Mouse (Mus musculus): Measurements from ENCODE around the gene Ddx23. TPM values are rescaled to one million over a fixed set of nuclear protein-coding genes. Genes with fewer than 3 reads are reported as not detected.

The Ddx23 gene
- polyA plus RNA-seq, 1 experiment: 140 TPM

DNA sequence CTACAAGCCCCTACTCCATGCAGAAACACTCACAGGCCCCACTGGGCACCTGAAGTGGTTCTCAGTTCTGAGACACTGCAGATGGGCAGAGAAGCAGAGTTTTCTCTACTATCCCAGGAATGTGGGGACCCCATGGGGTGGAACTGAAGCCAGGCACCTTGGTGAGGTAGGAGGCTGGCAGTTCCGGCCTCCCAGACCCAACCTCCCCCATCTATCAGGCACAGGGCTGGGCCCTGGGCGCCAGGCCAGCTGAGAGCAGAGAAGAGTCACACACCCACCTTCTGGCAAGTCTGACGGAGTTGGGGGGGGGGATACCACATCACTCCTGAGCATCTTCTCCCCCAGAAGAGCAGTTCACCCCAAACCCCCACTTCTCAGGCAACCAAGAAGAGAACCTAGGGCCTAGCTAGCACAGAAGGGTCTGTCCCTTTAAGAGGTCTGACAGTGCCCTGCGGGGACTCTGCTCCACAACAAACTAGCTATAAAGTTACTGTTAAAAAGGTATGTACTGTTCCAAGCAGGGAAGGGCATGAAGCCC, 59.7 kb downstream of the Ddx23 start:
- Histone ChIP-seq H3K36me3 (ENCODE audit: control insufficient read depth, insufficient read depth) (peaks cover 56% of the 10 kb centered on the region), H3ac (ENCODE audit: control insufficient read depth, insufficient read length, low read depth) (no peak overlapping the region), H3K27me3 (ENCODE audit: control insufficient read depth, insufficient read depth, insufficient read length) (no peaks in the 10 kb centered on the region), H3K79me3 (ENCODE audit: low read depth) (peaks cover 30% of the 10 kb centered on the region), H3K4me3 (ENCODE audit: insufficient read depth, poor library complexity, severe bottlenecking) (no peak overlapping the region), H3K79me2 (ENCODE audit: control insufficient read depth, insufficient read depth) (peaks cover 79% of the 10 kb centered on the region)
- no peak for TF ChIP-seq CEBPB (IDR thresholded peaks at IDR 0.05; ENCODE audit: low read depth)
- no peak for TF ChIP-seq MAX (IDR thresholded peaks at IDR 0.05)
- no peak for TF ChIP-seq MYOG (IDR thresholded peaks at IDR 0.05; ENCODE audit: control insufficient read depth, extremely low read depth, insufficient read length)
- no peak for TF ChIP-seq CTCF (IDR thresholded peaks at IDR 0.05; ENCODE audit: control insufficient read depth, insufficient read depth, insufficient read length)
- TF ChIP-seq MYOD1 (IDR thresholded peaks at IDR 0.05; ENCODE audit: control insufficient read depth, insufficient read length, low read depth): no peak
- no peak for TF ChIP-seq USF1 (IDR thresholded peaks at IDR 0.05; ENCODE audit: low read depth)
- no peak for TF ChIP-seq FOSL1 (IDR thresholded peaks at IDR 0.05; ENCODE audit: insufficient read depth, low read length, poor library complexity, severe bottlenecking)

GRCm38 (mm10) chr15:98602191-98602881, 60.4 kb downstream of the Ddx23 start:
- H3K4me3 ChIP-seq (ENCODE audit: insufficient read depth, poor library complexity, severe bottlenecking): no peak overlapping the region
- H3K36me3 ChIP-seq (ENCODE audit: control insufficient read depth, insufficient read depth): peaks cover 62% of the 10 kb centered on the region

GRCm38 (mm10) chr15:98601832-98602190, 60.9 kb downstream of the Ddx23 start:
- no peak overlapping the region for H3K4me3 ChIP-seq (ENCODE audit: insufficient read depth, poor library complexity, severe bottlenecking)
- peaks cover 67% of the 10 kb centered on the region for H3K79me2 ChIP-seq (ENCODE audit: control insufficient read depth, insufficient read depth)
- H3K27me3 ChIP-seq (ENCODE audit: control insufficient read depth, insufficient read depth, insufficient read length): no peaks in the 10 kb centered on the region
- no peak overlapping the region for H3ac ChIP-seq (ENCODE audit: control insufficient read depth, insufficient read length, low read depth)
- H3K79me3 ChIP-seq (ENCODE audit: low read depth): peaks cover 24% of the 10 kb centered on the region
- peaks cover 67% of the 10 kb centered on the region for H3K36me3 ChIP-seq (ENCODE audit: control insufficient read depth, insufficient read depth)
- TF ChIP-seq FOSL1 (IDR thresholded peaks at IDR 0.05; ENCODE audit: insufficient read depth, low read length, poor library complexity, severe bottlenecking) (no peak), USF1 (IDR thresholded peaks at IDR 0.05; ENCODE audit: low read depth) (no peak), CTCF (IDR thresholded peaks at IDR 0.05; ENCODE audit: control insufficient read depth, insufficient read depth, insufficient read length) (no peak), CEBPB (IDR thresholded peaks at IDR 0.05; ENCODE audit: low read depth) (no peak), MYOG (IDR thresholded peaks at IDR 0.05; ENCODE audit: control insufficient read depth, extremely low read depth, insufficient read length) (no peak), MYOD1 (IDR thresholded peaks at IDR 0.05; ENCODE audit: control insufficient read depth, insufficient read length, low read depth) (no peak), MAX (IDR thresholded peaks at IDR 0.05) (no peak)

More at GRCm38 (mm10) chr15:98602191-98602881, 60.4 kb downstream of the Ddx23 start:
- peaks cover 72% of the 10 kb centered on the region for H3K79me2 ChIP-seq (ENCODE audit: control insufficient read depth, insufficient read depth)
- H3K27me3 ChIP-seq (ENCODE audit: control insufficient read depth, insufficient read depth, insufficient read length): no peaks in the 10 kb centered on the region
- H3ac ChIP-seq (ENCODE audit: control insufficient read depth, insufficient read length, low read depth): no peak overlapping the region
- H3K79me3 ChIP-seq (ENCODE audit: low read depth): peaks cover 29% of the 10 kb centered on the region
- no peak for TF ChIP-seq CEBPB (IDR thresholded peaks at IDR 0.05; ENCODE audit: low read depth)
- no peak for TF ChIP-seq MAX (IDR thresholded peaks at IDR 0.05)
- no peak for TF ChIP-seq MYOD1 (IDR thresholded peaks at IDR 0.05; ENCODE audit: control insufficient read depth, insufficient read length, low read depth)
- no peak for TF ChIP-seq USF1 (IDR thresholded peaks at IDR 0.05; ENCODE audit: low read depth)
- TF ChIP-seq MYOG (IDR thresholded peaks at IDR 0.05; ENCODE audit: control insufficient read depth, extremely low read depth, insufficient read length): no peak
- no peak for TF ChIP-seq CTCF (IDR thresholded peaks at IDR 0.05; ENCODE audit: control insufficient read depth, insufficient read depth, insufficient read length)
- no peak for TF ChIP-seq FOSL1 (IDR thresholded peaks at IDR 0.05; ENCODE audit: insufficient read depth, low read length, poor library complexity, severe bottlenecking)

GRCm38 (mm10) chr15:98600036-98600709, 62.5 kb downstream of the Ddx23 start:
- Histone ChIP-seq H3K27me3 (ENCODE audit: control insufficient read depth, insufficient read depth, insufficient read length) (no peaks in the 10 kb centered on the region), H3K4me3 (ENCODE audit: insufficient read depth, poor library complexity, severe bottlenecking) (no peak overlapping the region), H3ac (ENCODE audit: control insufficient read depth, insufficient read length, low read depth) (no peak overlapping the region), H3K79me3 (ENCODE audit: low read depth) (peaks cover 10% of the 10 kb centered on the region), H3K79me2 (ENCODE audit: control insufficient read depth, insufficient read depth) (peaks cover 51% of the 10 kb centered on the region), H3K36me3 (ENCODE audit: control insufficient read depth, insufficient read depth) (peaks cover 68% of the 10 kb centered on the region)
- TF ChIP-seq MAX (IDR thresholded peaks at IDR 0.05) (no peak), USF1 (IDR thresholded peaks at IDR 0.05; ENCODE audit: low read depth) (no peak), CTCF (IDR thresholded peaks at IDR 0.05; ENCODE audit: control insufficient read depth, insufficient read depth, insufficient read length) (no peak), MYOD1 (IDR thresholded peaks at IDR 0.05; ENCODE audit: control insufficient read depth, insufficient read length, low read depth) (no peak), FOSL1 (IDR thresholded peaks at IDR 0.05; ENCODE audit: insufficient read depth, low read length, poor library complexity, severe bottlenecking) (no peak), CEBPB (IDR thresholded peaks at IDR 0.05; ENCODE audit: low read depth) (no peak), MYOG (IDR thresholded peaks at IDR 0.05; ENCODE audit: control insufficient read depth, extremely low read depth, insufficient read length) (no peak)

GRCm38 (mm10) chr15:98596609-98597008, 66.1 kb downstream of the Ddx23 start:
- TF ChIP-seq MYOD1 (IDR thresholded peaks at IDR 0.05; ENCODE audit: control insufficient read depth, insufficient read length, low read depth) (no peak), CEBPB (IDR thresholded peaks at IDR 0.05; ENCODE audit: low read depth) (no peak)
- peaks cover 22% of the 10 kb centered on the region for H3K79me2 ChIP-seq (ENCODE audit: control insufficient read depth, insufficient read depth)
- no peak overlapping the region for H3ac ChIP-seq (ENCODE audit: control insufficient read depth, insufficient read length, low read depth)
- no peaks in the 10 kb centered on the region for H3K27me3 ChIP-seq (ENCODE audit: control insufficient read depth, insufficient read depth, insufficient read length)
- no peak overlapping the region for H3K4me3 ChIP-seq (ENCODE audit: insufficient read depth, poor library complexity, severe bottlenecking)
- peaks cover 4% of the 10 kb centered on the region for H3K79me3 ChIP-seq (ENCODE audit: low read depth)
- H3K36me3 ChIP-seq (ENCODE audit: control insufficient read depth, insufficient read depth): peaks cover 74% of the 10 kb centered on the region

Other genes starting within 250 kb of the Ddx23 start
- not detected for gene Olfr282, start 231.7 kb downstream of the Ddx23 start, polyA plus RNA-seq (2012; fragmentation: generic; extraction: Trizol)
- gene Olfr281, start 210.3 kb downstream of the Ddx23 start, polyA plus RNA-seq (2012; fragmentation: generic; extraction: Trizol): not detected
- gene OR5BS1P, start 193.0 kb downstream of the Ddx23 start, polyA plus RNA-seq (2012; fragmentation: generic; extraction: Trizol): not detected
- gene Lalba, start 180.2 kb downstream of the Ddx23 start, polyA plus RNA-seq (2012; fragmentation: generic; extraction: Trizol): not detected
- not detected for gene Olfr279, start 170.5 kb downstream of the Ddx23 start, polyA plus RNA-seq (2012; fragmentation: generic; extraction: Trizol)
- 178 TPM for gene Kansl2, start 128.6 kb downstream of the Ddx23 start, polyA plus RNA-seq (2012; fragmentation: generic; extraction: Trizol)
- 13.4 TPM for gene Ccnt1, start 92.0 kb downstream of the Ddx23 start, polyA plus RNA-seq (2012; fragmentation: generic; extraction: Trizol)
- gene 4930415O20Rik, start 91.9 kb downstream of the Ddx23 start, polyA plus RNA-seq (2012; fragmentation: generic; extraction: Trizol): 0.09 TPM
- 52.6 TPM for gene Adcy6, start 52.8 kb downstream of the Ddx23 start, polyA plus RNA-seq (2012; fragmentation: generic; extraction: Trizol)
- 112 TPM for gene Cacnb3, start 32.1 kb downstream of the Ddx23 start, polyA plus RNA-seq (2012; fragmentation: generic; extraction: Trizol)
- gene Rnd1, start 14.6 kb upstream of the Ddx23 start, polyA plus RNA-seq (2012; fragmentation: generic; extraction: Trizol): 10.5 TPM
- gene Ccdc65, start 45.3 kb upstream of the Ddx23 start, polyA plus RNA-seq (2012; fragmentation: generic; extraction: Trizol): 0.48 TPM
- 103 TPM for gene Fkbp11, start 65.3 kb upstream of the Ddx23 start, polyA plus RNA-seq (2012; fragmentation: generic; extraction: Trizol)
- gene Arf3, start 100.3 kb upstream of the Ddx23 start, polyA plus RNA-seq (2012; fragmentation: generic; extraction: Trizol): 126 TPM
- gene Wnt10b, start 115.3 kb upstream of the Ddx23 start, polyA plus RNA-seq (2012; fragmentation: generic; extraction: Trizol): 14.5 TPM
- 0.09 TPM for gene Wnt1, start 127.0 kb upstream of the Ddx23 start, polyA plus RNA-seq (2012; fragmentation: generic; extraction: Trizol)
- gene Ddn, start 146.6 kb upstream of the Ddx23 start, polyA plus RNA-seq (2012; fragmentation: generic; extraction: Trizol): 0.11 TPM
- gene Prkag1, start 168.6 kb upstream of the Ddx23 start, polyA plus RNA-seq (2012; fragmentation: generic; extraction: Trizol): 132 TPM
- 23.8 TPM for gene Kmt2d, start 208.3 kb upstream of the Ddx23 start, polyA plus RNA-seq (2012; fragmentation: generic; extraction: Trizol)
- gene Rhebl1, start 231.6 kb upstream of the Ddx23 start, polyA plus RNA-seq (2012; fragmentation: generic; extraction: Trizol): 9.7 TPM
- 0.16 TPM for gene Dhh, start 235.6 kb upstream of the Ddx23 start, polyA plus RNA-seq (2012; fragmentation: generic; extraction: Trizol)